Mouse (Mus musculus) MEL (cell line): ENCODE measurements around the gene Upp1. TPM values are rescaled to one million over a fixed set of nuclear protein-coding genes. Genes with fewer than 3 reads are reported as not detected.

ENCODE experiments used
- DNase-seq: peaks from one replicate; pipeline ENCODE4 v3.0.0; 2011; ENCODE audit warnings: low read depth, low spot score
- H3K27ac ChIP-seq: 2 replicates; pipeline ENCODE4 v1.5.1; 2012; ENCODE audit warnings: low read depth, mild to moderate bottlenecking, control low read depth, low read length, moderate library complexity; ENCODE audit not compliant: control insufficient read depth
- H3K27me3 ChIP-seq, 2 experiments: fragments of 150-350 bp in 1 of 2; sonication (generic) in 1 of 2; 2 replicates each; pipeline ENCODE4 v1.6.1; 2012; ENCODE audit warnings: low read length in 2 of 2, mild to moderate bottlenecking in 2 of 2, improper control_type of control experiment in 1 of 2, moderate library complexity in 1 of 2; ENCODE audit not compliant: insufficient read depth in 2 of 2, control insufficient read depth in 1 of 2
- H3K36me3 ChIP-seq, 2 experiments: 2 replicates each; pipeline ENCODE4 v1.6.1; 2012 to 2014; ENCODE audit warnings: low read length in 2 of 2, improper control_type of control experiment in 1 of 2, inconsistent platforms in 1 of 2, mild to moderate bottlenecking in 1 of 2; ENCODE audit not compliant: insufficient read depth in 2 of 2, control insufficient read depth in 1 of 2
- H3K4me1 ChIP-seq, 2 experiments: fragments of 150-350 bp in 1 of 2; sonication (generic) in 1 of 2; 2 replicates each; pipeline ENCODE4 v1.6.1; 2012; ENCODE audit warnings: low read length in 2 of 2, improper control_type of control experiment in 1 of 2, mild to moderate bottlenecking in 1 of 2; ENCODE audit not compliant: insufficient read depth in 2 of 2, control insufficient read depth in 1 of 2
- H3K4me3 ChIP-seq, 2 experiments: fragments of 150-350 bp in 1 of 2; sonication (generic) in 1 of 2; 2 replicates each; pipeline ENCODE4 v1.5.1; 2012; ENCODE audit warnings: low read depth in 2 of 2, low read length in 2 of 2, mild to moderate bottlenecking in 2 of 2, moderate library complexity in 2 of 2, control low read depth in 1 of 2, improper control_type of control experiment in 1 of 2; ENCODE audit not compliant: control insufficient read depth in 1 of 2, insufficient read depth in 1 of 2
- H3K79me2 ChIP-seq: 2 replicates; pipeline ENCODE4 v1.6.1; 2012; ENCODE audit warnings: mild to moderate bottlenecking, low read length, moderate library complexity; ENCODE audit not compliant: control insufficient read depth, poor library complexity, insufficient read depth
- H3K9ac ChIP-seq: 2 replicates; pipeline ENCODE4 v1.6.1; 2012; ENCODE audit warnings: low read depth, mild to moderate bottlenecking, control low read depth, low read length, moderate library complexity; ENCODE audit not compliant: control insufficient read depth, poor library complexity, severe bottlenecking
- H3K9me3 ChIP-seq: fragments of 150-350 bp; sonication (generic); replicated peaks from 2 replicates; pipeline ENCODE4 v1.6.1; 2012; ENCODE audit warnings: mild to moderate bottlenecking, low read length, improper control_type of control experiment, moderate library complexity; ENCODE audit not compliant: insufficient read depth
- CHD2 ChIP-seq: IDR thresholded peaks from 2 replicates; pipeline ENCODE4 v1.6.1; 2011; ENCODE audit warnings: low read length, improper control_type of control experiment
- CTCF ChIP-seq, 3 experiments: IDR thresholded peaks in 2 of 3; conservative IDR thresholded peaks in 1 of 3; 2 replicates each; pipeline ENCODE4 v1.5.1; 2011 to 2012; ENCODE audit warnings: low read length in 3 of 3, low read depth in 2 of 3, mild to moderate bottlenecking in 2 of 3, improper control_type of control experiment in 1 of 3, inconsistent platforms in 1 of 3, mixed read lengths in 1 of 3, moderate library complexity in 1 of 3; ENCODE audit not compliant: control insufficient read depth in 1 of 3, insufficient read depth in 1 of 3, poor library complexity in 1 of 3, severe bottlenecking in 1 of 3
- GABPA ChIP-seq: IDR thresholded peaks from 2 replicates; pipeline ENCODE4 v1.6.1; 2012; ENCODE audit warnings: low read depth, mild to moderate bottlenecking, inconsistent platforms, low read length, improper control_type of control experiment, moderate library complexity
- GATA1 ChIP-seq: IDR thresholded peaks from 2 replicates; pipeline ENCODE4 v1.6.1; 2011; ENCODE audit warnings: low read depth, low read length, improper control_type of control experiment
- HCFC1 ChIP-seq: IDR thresholded peaks from 2 replicates; pipeline ENCODE4 v1.6.1; 2012; ENCODE audit warnings: low read depth, mild to moderate bottlenecking, inconsistent platforms, low read length, improper control_type of control experiment, moderate library complexity
- JUND ChIP-seq: IDR thresholded peaks from 2 replicates; pipeline ENCODE4 v1.6.1; 2011; ENCODE audit warnings: low read depth, mild to moderate bottlenecking, improper control_type of control experiment, low read length
- MAFK ChIP-seq: IDR thresholded peaks from 2 replicates; pipeline ENCODE4 v1.6.1; 2011; ENCODE audit warnings: low read depth, mild to moderate bottlenecking, low read length, improper control_type of control experiment, borderline replicate concordance
- MAX ChIP-seq: IDR thresholded peaks from 2 replicates; pipeline ENCODE4 v1.6.1; 2011; ENCODE audit warnings: low read length, improper control_type of control experiment
- MAZ ChIP-seq: IDR thresholded peaks from 2 replicates; pipeline ENCODE4 v1.6.1; 2012; ENCODE audit warnings: low read depth, mild to moderate bottlenecking, inconsistent platforms, low read length, improper control_type of control experiment
- MEF2A ChIP-seq: IDR thresholded peaks from 2 replicates; pipeline ENCODE4 v1.6.1; 2014; ENCODE audit warnings: low read depth, mild to moderate bottlenecking, inconsistent platforms, low read length, improper control_type of control experiment; ENCODE audit not compliant: poor library complexity, insufficient replicate concordance, severe bottlenecking; ENCODE audit errors: extremely low read depth
- MYB ChIP-seq: IDR thresholded peaks from 2 replicates; pipeline ENCODE4 v1.6.1; 2011; ENCODE audit warnings: mild to moderate bottlenecking, low read depth, low read length, improper control_type of control experiment
- POLR2A ChIP-seq, 2 experiments: IDR thresholded peaks; 2 replicates each; pipeline ENCODE4 v1.6.1; 2011 to 2012; ENCODE audit warnings: low read length in 2 of 2, mild to moderate bottlenecking in 2 of 2, control low read depth in 1 of 2, improper control_type of control experiment in 1 of 2, low read depth in 1 of 2, moderate library complexity in 1 of 2; ENCODE audit not compliant: control insufficient read depth in 1 of 2, insufficient read depth in 1 of 2, poor library complexity in 1 of 2
- POLR2AphosphoS5 ChIP-seq: IDR thresholded peaks from 2 replicates; pipeline ENCODE4 v1.6.1; 2012; ENCODE audit warnings: low read depth, borderline replicate concordance, mild to moderate bottlenecking, inconsistent platforms, low read length, moderate library complexity, mixed read lengths
- RAD21 ChIP-seq: IDR thresholded peaks from 2 replicates; pipeline ENCODE4 v1.6.1; 2011; ENCODE audit warnings: mild to moderate bottlenecking, low read depth, low read length, improper control_type of control experiment
- SMC3 ChIP-seq: IDR thresholded peaks from 2 replicates; pipeline ENCODE4 v1.6.1; 2011; ENCODE audit warnings: low read depth, low read length, improper control_type of control experiment
- TAL1 ChIP-seq: IDR thresholded peaks from 2 replicates; pipeline ENCODE4 v1.6.1; 2012; ENCODE audit warnings: mild to moderate bottlenecking, inconsistent platforms, low read length, moderate library complexity, mixed read lengths
- TCF12 ChIP-seq: IDR thresholded peaks from 2 replicates; pipeline ENCODE4 v1.6.1; 2014; ENCODE audit warnings: low read depth, mild to moderate bottlenecking, inconsistent platforms, low read length, improper control_type of control experiment, moderate library complexity
- USF1 ChIP-seq: IDR thresholded peaks from 2 replicates; pipeline ENCODE4 v1.6.1; 2014; ENCODE audit warnings: low read depth, mild to moderate bottlenecking, inconsistent platforms, low read length, improper control_type of control experiment, moderate library complexity
- USF2 ChIP-seq, 2 experiments: IDR thresholded peaks; 2 replicates each; pipeline ENCODE4 v1.6.1; 2011 to 2012; ENCODE audit warnings: improper control_type of control experiment in 2 of 2, low read length in 2 of 2, borderline replicate concordance in 1 of 2, inconsistent platforms in 1 of 2, low read depth in 1 of 2, mild to moderate bottlenecking in 1 of 2; ENCODE audit not compliant: insufficient read depth in 1 of 2
- ZC3H11A ChIP-seq: IDR thresholded peaks from 2 replicates; pipeline ENCODE4 v1.6.1; 2012; ENCODE audit warnings: low read depth, mild to moderate bottlenecking, inconsistent platforms, low read length, improper control_type of control experiment
- ZMIZ1 ChIP-seq: IDR thresholded peaks from 2 replicates; pipeline ENCODE4 v1.6.1; 2012; ENCODE audit warnings: low read depth, mild to moderate bottlenecking, inconsistent platforms, low read length, improper control_type of control experiment, moderate library complexity
- polyA plus RNA-seq, 2 experiments: library from polyadenylated mRNA; stranded (reverse) in 1 of 2; unstranded in 1 of 2; fragments of >175 nt in 1 of 2; fragments of >200 nt in 1 of 2; gene quantifications; 2 replicates each; pipeline versions ENCODE4 v1.2.1 to v1.2.4; 2012; ENCODE audit warnings: low replicate concordance in 2 of 2, low read depth in 1 of 2; ENCODE audit not compliant: insufficient read length in 2 of 2, insufficient read depth in 1 of 2, missing spikeins in 1 of 2
- total RNA-seq: library from RNA; depleted of rRNA; stranded (reverse); fragments of 300-350 nt; gene quantifications from 2 replicates; pipeline ENCODE4 v1.2.3, GENCODE M21; 2012

Gene Upp1
- total and polyA plus RNA-seq, 3 experiments = 1.2 to 1.4 TPM; not detected in 1

DNA sequence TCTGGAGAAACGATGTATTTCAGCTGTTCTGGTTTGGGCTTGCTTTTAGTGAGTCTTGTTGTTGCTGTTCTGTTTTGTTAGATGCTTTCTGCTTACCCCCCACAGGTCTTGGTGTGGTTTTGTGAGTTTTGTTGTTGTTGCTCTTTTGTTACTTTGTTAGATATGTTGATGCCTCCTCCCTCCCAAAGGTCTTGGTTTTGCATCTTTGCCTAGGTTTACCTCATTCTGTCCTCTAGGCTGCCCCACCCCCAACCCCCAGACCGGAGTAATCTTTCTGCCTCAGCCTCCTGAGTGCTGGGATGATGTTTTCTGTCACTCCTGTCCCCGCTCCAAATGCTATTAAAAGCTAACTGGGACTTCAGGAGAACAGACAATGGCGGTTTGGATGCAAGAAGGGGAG lies 4.4 kb downstream of the Upp1 start (continued):
- no peak for TF ChIP-seq USF2 (IDR thresholded peaks at IDR 0.05; ENCODE audit: borderline replicate concordance in 1 of 2, insufficient read depth in 1 of 2, low read depth in 1 of 2, low read length in 2 of 2)
- no peak for TF ChIP-seq RAD21
- no peak for TF ChIP-seq TCF12
- no peak for TF ChIP-seq ZC3H11A

DNA sequence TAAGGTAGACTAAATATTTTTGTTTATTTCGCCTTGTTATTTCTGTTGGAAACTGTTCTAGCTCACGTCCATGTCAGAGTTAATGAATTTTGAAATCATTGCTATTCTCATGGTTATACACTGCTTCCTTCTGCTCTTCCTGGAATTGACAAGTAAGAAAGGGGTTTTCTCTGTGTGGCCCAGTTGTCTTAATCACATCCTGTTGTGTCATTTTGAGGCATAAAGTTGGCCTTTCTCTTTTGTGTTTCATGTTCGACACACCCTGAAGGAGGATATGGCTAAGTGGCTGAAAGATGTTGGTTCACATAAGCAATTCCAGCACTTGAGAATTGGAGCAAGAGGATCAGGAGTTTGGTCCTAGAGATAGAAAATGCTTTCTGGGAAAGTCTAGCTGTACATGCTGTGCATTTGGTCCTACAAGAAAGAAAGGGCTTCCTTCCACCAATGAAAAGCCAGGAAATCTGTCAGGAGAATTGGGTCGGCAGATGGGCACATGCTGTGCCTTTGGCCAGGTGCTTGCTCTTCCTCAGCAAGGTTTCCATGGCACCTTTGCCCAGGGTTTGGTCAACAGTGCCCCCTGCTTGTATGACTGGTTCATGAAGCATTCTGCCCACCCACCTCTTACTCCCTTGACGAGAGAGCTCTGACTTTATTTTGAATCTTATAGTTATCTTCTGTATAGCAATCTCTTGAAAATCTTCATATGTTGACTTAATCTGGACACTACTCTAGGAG lies 8.6 kb downstream of the Upp1 start:
- no peak overlapping the region for H3K9ac ChIP-seq
- H3K36me3 ChIP-seq = peaks cover 0 to 8% of the 10 kb centered on the region in 2 experiments; a peak in 2 of 4 replicates
- H3K27me3 ChIP-seq = no peaks in the 10 kb centered on the region; a peak in 1 of 4 replicates
- no peaks in the 10 kb centered on the region for H3K9me3 ChIP-seq
- H3K4me3 ChIP-seq = no peak overlapping the region
- TF ChIP-seq ZC3H11A (0 out of 2 replicates have a peak, but pooled peaks have one; percentile 18), POLR2AphosphoS5 (no peak), MYB (no peak), CHD2 (no peak), GABPA (no peak), MAZ (no peak), RAD21 (peak; percentile 44), USF1 (no peak), TAL1 (no peak), CTCF (IDR thresholded peaks at IDR 0.05 in 2 of 3, conservative IDR thresholded peaks at IDR 0.05 in 1 of 3; ENCODE audit: control insufficient read depth in 1 of 3, insufficient read depth in 1 of 3, low read depth in 2 of 3, low read length in 3 of 3, poor library complexity in 1 of 3, severe bottlenecking in 1 of 3) (peak in 2 of 3 experiments; percentile 23 to 48; a peak in 4 of 6 replicates), POLR2A (IDR thresholded peaks at IDR 0.05; ENCODE audit: control insufficient read depth in 1 of 2, insufficient read depth in 1 of 2, low read depth in 1 of 2, low read length in 2 of 2, poor library complexity in 1 of 2) (no peak), SMC3 (peak; percentile 45)
- DNase-seq = no peak
- H3K4me1 ChIP-seq = peaks cover 4 to 8% of the 10 kb centered on the region in 2 experiments; a peak in 3 of 4 replicates
- no peak overlapping the region for H3K27ac ChIP-seq
- no peaks in the 10 kb centered on the region for H3K79me2 ChIP-seq

DNA sequence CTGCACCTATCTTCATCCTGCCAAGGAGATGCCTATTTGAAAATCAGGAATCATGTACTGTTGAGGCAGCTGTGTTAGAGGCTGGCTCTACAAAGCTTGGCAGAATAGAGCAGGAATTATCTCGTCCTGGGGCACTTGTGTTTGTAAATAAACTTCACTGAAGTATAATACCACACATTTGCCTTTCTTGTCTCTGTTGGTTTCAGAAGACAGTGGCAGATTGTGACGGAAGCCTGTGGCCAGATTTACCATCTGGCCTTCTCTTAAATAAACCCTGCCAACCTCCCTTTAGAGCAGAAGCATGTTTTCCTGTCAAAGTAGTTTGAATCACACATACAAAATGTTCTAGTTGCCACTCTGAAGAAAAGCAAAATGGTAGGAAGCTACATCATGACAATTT lies 10.2 kb downstream of the Upp1 start:
- Histone ChIP-seq H3K9me3 (no peaks in the 10 kb centered on the region), H3K79me2 (no peaks in the 10 kb centered on the region), H3K27ac (no peak overlapping the region)
- TF ChIP-seq POLR2AphosphoS5 = no peak
- TF ChIP-seq JUND = no peak
- TF ChIP-seq CTCF (IDR thresholded peaks at IDR 0.05 in 2 of 3, conservative IDR thresholded peaks at IDR 0.05 in 1 of 3; ENCODE audit: control insufficient read depth in 1 of 3, insufficient read depth in 1 of 3, low read depth in 2 of 3, low read length in 3 of 3, poor library complexity in 1 of 3, severe bottlenecking in 1 of 3) = no peak
- no peak for TF ChIP-seq MAX
- no peak for TF ChIP-seq MAFK
- TF ChIP-seq USF2 (IDR thresholded peaks at IDR 0.05; ENCODE audit: borderline replicate concordance in 1 of 2, insufficient read depth in 1 of 2, low read depth in 1 of 2, low read length in 2 of 2) = no peak
- no peak for TF ChIP-seq ZMIZ1
- TF ChIP-seq GATA1 = no peak
- no peak for TF ChIP-seq HCFC1
- TF ChIP-seq GABPA = no peak
- no peak for TF ChIP-seq MEF2A
- TF ChIP-seq, all 39 proteins: peak for 0
- no peak for DNase-seq
- no peaks in the 10 kb centered on the region for H3K27me3 ChIP-seq
- no peak overlapping the region for H3K4me3 ChIP-seq
- peaks cover 0 to 8% of the 10 kb centered on the region in 2 experiments; a peak in 2 of 4 replicates for H3K36me3 ChIP-seq
- H3K4me1 ChIP-seq = peaks cover 4 to 8% of the 10 kb centered on the region in 2 experiments; a peak in 3 of 4 replicates
- no peak overlapping the region for H3K9ac ChIP-seq
